Mouse (Mus musculus): ENCODE data around the gene Il12rb1.

Il12rb1 gene

GRCm38 (mm10) chr8:70833018-70833482 lies 24.8 kb downstream of the Il12rb1 start:
- no peak for DNase-seq

GRCm38 (mm10) chr8:70833520-70833919 lies 25.3 kb downstream of the Il12rb1 start:
- DNase-seq = no peak

DNA sequence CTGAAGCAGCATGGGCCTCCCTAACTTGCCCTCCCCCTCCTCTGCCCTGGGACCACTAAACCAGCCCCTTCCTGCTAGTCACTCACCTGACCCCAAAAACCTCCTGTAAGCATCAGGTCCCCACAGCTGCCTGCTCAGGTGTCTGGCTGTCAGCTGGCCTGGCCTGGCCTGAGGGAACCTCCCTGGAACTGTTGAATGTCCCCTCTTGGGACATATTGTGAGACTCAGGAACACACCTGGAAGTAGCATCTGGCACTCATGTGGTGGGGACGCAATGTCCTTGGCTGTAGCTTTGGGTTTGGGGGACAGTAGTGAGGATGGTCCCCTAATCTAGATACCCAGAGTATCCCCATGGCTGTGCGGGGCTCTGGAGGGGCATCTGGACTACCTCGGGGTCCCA lies 25.8 kb downstream of the Il12rb1 start:
- DNase-seq = no peak

DNA sequence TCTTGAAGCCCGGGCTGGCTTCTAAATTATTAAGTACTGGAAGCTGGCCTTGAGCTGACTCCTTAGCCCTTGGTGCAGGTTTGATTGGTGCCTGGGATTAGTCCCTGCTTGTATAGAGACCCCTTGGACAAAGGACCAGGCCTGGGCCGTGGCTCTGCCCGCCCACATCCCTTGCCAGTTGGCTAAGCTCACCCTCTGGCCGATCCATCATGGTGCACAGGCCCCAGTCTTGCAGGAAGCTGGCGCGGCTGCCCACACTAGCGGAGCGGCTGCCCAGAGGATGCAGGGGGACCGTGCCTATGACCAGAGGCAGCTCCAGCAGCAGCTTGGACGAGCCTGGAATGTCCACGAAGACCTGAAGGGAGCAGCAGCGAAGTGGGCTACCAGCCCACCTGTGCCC lies 28.4 kb downstream of the Il12rb1 start:
- DNase-seq = no peak

DNA sequence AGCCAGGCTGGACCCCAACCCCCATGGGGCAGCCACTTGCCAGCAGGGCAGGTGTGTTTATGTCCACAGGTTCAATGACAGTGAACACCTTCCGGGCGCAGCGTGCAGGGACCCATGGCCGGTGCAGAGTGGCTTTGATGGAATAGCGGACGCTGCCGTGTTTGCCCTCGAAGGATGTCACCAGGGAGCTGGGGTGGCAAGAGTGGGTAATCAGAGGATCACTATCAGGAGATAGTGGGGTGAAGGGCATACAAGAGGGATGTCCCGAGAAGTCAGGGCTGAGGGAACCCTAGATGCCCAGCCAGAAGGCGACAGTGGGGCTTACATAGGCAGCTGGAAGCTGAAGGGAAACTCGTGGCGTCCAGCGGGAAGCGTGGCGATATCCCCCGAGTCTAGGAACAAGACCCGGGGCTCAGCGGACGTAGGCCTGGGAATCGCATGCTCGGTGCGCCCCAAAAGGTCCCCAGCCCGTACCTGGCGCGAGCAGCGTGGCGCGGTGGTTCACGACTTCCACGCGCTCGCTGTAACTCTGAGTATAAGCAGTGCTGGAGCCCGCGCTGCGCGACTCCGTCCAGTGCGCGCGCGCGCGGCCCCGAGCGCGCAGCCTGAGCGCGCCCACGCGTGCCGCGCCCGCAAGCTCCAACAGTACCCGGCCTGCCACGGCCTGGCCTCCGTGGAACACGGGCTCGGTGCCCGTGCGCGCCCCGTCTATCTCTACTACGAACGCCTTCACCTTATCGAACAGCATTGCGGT lies 30.6 kb downstream of the Il12rb1 start:
- DNase-seq = peak; percentile 68

GRCm38 (mm10) chr8:70839408-70840351 lies 31.4 kb downstream of the Il12rb1 start, which contains the start of gene Arrdc2:
Gene Arrdc2, minus strand, starts transcription at chr8:70839720.
- peak; percentile 100 for DNase-seq

- no peak for DNase-seq
Measured at GRCm38 (mm10) chr8:70840590-70840989, 32.3 kb downstream of the Il12rb1 start.

GRCm38 (mm10) chr8:70841147-70842072 lies 33.2 kb downstream of the Il12rb1 start:
- peak; percentile 92 for DNase-seq

DNA sequence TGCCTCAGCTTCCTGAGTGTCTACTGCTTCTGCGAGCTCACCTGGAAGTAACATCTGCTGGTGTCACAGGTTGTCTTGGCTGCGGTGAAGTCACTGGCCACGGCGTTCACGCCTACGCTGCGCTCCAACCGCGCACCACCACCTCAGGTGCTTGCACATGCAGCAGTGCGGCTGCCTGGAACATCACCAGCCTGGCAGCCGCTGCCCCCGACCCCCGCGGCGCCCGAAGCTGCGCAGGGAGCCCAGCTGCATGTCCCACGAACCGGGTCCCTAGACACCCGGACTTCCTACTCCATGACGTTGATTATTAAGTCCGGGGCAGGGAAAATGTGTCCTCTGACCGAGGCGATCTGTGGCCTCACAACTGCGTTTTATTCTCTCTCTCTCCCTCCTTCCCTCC lies 34.2 kb downstream of the Il12rb1 start:
- no peak for DNase-seq

DNA sequence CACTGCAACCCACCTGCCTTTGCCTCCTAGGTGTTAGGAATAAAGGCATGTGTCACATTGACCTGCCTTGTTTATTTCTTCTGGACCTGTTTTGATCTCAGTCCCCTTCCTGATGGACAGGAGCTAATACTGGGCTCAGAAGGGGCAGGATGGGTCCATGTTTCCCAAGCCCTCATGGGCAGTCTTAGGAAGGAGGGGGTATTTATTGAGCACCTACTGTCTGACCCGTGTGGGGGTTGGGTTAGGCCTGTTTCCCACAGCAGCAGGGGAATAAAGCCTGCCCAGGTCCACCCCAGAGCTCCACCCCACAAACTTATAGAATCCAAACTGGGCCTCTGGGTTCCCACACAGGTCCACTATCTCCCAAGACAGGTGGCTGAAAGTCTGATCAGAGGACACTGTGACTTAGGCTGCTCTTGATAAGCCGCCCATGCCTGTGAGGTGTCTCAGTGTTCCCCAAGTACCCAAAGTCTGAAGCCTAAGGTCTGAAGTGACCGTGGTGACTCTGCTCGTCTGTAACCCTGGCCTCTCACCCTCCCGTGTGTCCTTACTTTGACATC lies 35.0 kb downstream of the Il12rb1 start:
- DNase-seq = no peak

GRCm38 (mm10) chr8:70843941-70844340 lies 35.7 kb downstream of the Il12rb1 start:
- no peak for DNase-seq

DNA sequence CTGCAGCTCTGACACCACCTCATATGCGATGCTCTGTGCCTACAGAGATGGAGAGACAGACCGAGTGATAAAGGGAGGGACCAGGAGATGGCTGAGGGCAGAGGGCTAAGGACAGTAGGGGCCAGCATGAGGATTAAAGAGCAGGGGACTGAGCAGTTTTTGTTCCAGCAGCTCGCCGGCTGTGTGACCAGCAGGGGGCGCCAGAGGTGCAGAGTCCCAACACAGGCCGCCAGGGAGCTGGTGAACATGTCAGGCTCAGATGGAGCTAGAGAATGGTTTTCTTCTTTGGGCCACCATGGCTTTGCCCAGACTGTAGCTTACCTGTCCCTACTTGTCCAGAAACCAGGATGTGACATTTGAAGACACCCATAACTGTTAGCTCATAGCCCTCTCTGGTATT lies 36.3 kb downstream of the Il12rb1 start:
- peak; percentile 86 for DNase-seq

GRCm38 (mm10) chr8:70845108-70845507 lies 36.9 kb downstream of the Il12rb1 start:
- DNase-seq = no peak

DNA sequence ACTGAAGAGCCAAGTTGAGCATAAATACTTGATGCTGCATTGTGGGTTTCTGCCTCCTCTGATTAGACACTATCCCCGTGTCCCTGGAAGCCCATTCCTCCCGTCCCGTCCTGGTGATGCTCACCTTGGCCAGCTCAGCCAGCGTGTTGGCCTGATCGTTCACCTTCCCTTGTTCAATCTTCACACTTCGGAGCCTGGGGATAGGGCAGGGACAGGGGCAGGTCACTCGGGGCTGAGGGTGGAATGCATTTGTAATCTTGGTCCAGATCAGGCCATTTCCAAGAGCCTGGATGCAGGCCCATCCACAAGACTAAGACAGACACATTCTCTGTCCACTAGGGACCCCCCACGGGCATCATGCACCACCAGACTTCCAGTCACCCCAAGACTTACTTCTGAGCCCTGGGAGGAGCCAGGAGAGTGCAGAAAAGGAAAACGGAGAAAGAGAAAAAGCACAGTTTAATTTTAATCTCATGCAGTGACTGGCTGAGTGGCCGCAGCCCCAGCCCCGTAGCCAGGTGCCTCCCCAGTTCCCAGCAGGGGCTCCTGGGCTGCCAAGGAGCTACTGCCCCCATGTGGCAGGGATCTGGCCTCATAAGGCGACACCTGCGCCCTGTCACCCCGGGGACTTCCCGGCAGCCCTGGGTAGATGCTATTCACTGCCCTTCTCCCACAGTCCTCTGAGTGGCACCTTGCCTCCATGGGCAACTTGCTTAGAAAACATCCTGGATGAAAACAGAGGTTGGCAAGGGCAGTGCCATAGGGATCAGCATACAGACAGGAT lies 38.3 kb downstream of the Il12rb1 start:
- no peak for DNase-seq

GRCm38 (mm10) chr8:70849333-70849990 lies 41.2 kb downstream of the Il12rb1 start:
- no peak for DNase-seq

GRCm38 (mm10) chr8:70850132-70850845 lies 42.0 kb downstream of the Il12rb1 start:
- no peak for DNase-seq

- no peak for DNase-seq
Measured at GRCm38 (mm10) chr8:70850947-70851346, 42.7 kb downstream of the Il12rb1 start.

GRCm38 (mm10) chr8:70851837-70852236 lies 43.6 kb downstream of the Il12rb1 start:
- DNase-seq = no peak

DNA sequence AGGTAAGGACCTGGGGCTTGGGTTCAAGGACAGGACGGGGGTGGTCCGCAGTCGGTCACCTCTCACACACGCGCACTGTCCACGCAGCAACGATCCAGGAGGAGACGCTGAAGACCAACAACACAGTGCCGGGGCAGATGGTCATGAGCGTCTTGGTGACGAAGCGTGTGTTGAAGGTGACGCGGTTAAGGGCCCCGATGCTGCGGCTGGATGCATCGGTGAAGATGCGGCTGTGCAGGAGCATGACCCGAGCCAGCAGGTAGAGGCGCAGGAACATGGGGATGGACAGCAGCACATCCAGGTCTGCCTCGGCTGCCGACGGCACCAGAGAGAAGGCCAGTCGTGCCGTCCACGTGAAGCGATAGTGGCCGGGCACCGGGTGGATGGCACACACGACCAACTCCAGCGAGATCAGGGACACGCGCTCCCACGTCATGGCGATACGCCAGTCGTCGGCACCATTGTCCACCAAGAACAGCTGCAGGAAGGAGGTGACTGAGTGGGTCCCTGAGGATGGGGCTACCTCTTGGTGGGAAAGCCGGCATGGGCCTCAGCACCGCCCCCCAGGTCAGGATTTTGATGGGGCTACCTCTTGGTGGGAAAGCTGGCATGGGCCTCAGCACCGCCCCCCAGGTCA lies 44.5 kb downstream of the Il12rb1 start:
- DNase-seq = no peak

- no peak for DNase-seq
Measured at GRCm38 (mm10) chr8:70853863-70854262, 45.6 kb downstream of the Il12rb1 start.
